Comparison of ENCODE assay signal across 16 mouse cellular contexts in genomic region chr5:67609520-67609837, GRCm38 (mm10). TPM values are rescaled to one million over a fixed set of nuclear protein-coding genes. Genes with fewer than 3 reads are reported as not detected.
DNase-seq lines count a peak whose midpoint lies in the region; ATAC-seq and TF ChIP-seq lines count a peak whose summit lies in the region.
"Had no signal": no experiment of that assay in that cellular context is flagged by ENCODE, and none has a peak within 500 bp of the region (broad histone marks: within the 10 kb centered on the region; RNA-seq: fewer than 3 reads in every experiment).

No protein-coding gene starts in this region.

- H3K27me3 ChIP-seq in heart, embryonic 12.5 days (replicated peaks): peaks cover 64% of the 10 kb centered on the region
- H3K27me3 ChIP-seq in lung, embryonic 15.5 days: peaks cover 63% of the 10 kb centered on the region
- peaks cover 37% of the 10 kb centered on the region for H3K27me3 ChIP-seq in lung, postnatal 0 days (replicated peaks; ENCODE audit: insufficient read depth, low read length)
- peaks cover 60% of the 10 kb centered on the region for H3K27me3 ChIP-seq in intestine, embryonic 14.5 days (replicated peaks; ENCODE audit: control insufficient read depth, insufficient read depth, low read length)
- H3K27me3 ChIP-seq in neural tube, embryonic 14.5 days (ENCODE audit: control insufficient read depth, insufficient read depth, low read length): peaks cover 30% of the 10 kb centered on the region

- no peak for ATAC-seq in heart, embryonic 12.5 days (ENCODE audit: insufficient number of reproducible peaks, low FRiP score)
- ATAC-seq in lung, embryonic 15.5 days (ENCODE audit: borderline replicate concordance, extremely low read depth, low FRiP score, low TSS enrichment): 0 out of 2 replicates have a peak, but pooled peaks have one; percentile 24
- ATAC-seq in lung, postnatal 0 days: no peak
- ATAC-seq in intestine, embryonic 14.5 days (replicated peaks; ENCODE audit: low FRiP score, low TSS enrichment, low read depth): no peak
- ATAC-seq in neural tube, embryonic 14.5 days (ENCODE audit: low read depth): no peak
- no peak for ATAC-seq in granulocyte monocyte progenitor cell, adult 5-6 weeks (replicated peaks; ENCODE audit: poor library complexity, severe bottlenecking)
- ATAC-seq: forebrain, postnatal 0 days had no signal

- H3K9ac ChIP-seq in heart, embryonic 12.5 days: no peak overlapping the region
- no peak overlapping the region for H3K9ac ChIP-seq in lung, embryonic 15.5 days
- no peak overlapping the region for H3K9ac ChIP-seq in lung, postnatal 0 days (replicated peaks; ENCODE audit: low read depth)
- H3K9ac ChIP-seq in intestine, embryonic 14.5 days (ENCODE audit: low read length): 0 out of 2 replicates have a peak overlapping the region, but pooled peaks have one; percentile 50
- no peak overlapping the region for H3K9ac ChIP-seq in neural tube, embryonic 14.5 days (replicated peaks; ENCODE audit: low read depth, low read length)
- H3K9ac ChIP-seq: forebrain, postnatal 0 days; hindbrain, embryonic 13.5 days had no signal

- H3K9me3 ChIP-seq in heart, embryonic 12.5 days (replicated peaks): no peaks in the 10 kb centered on the region
- no peaks in the 10 kb centered on the region for H3K9me3 ChIP-seq in lung, embryonic 15.5 days
- no peaks in the 10 kb centered on the region for H3K9me3 ChIP-seq in lung, postnatal 0 days (ENCODE audit: low read length)
- no peaks in the 10 kb centered on the region for H3K9me3 ChIP-seq in intestine, embryonic 14.5 days (ENCODE audit: control insufficient read depth, low read length)
- H3K9me3 ChIP-seq in neural tube, embryonic 14.5 days (ENCODE audit: control insufficient read depth, low read length): no peaks in the 10 kb centered on the region
- H3K9me3 ChIP-seq: hindbrain, embryonic 13.5 days had no signal

- H3K4me2 ChIP-seq in heart, embryonic 12.5 days: peak overlapping the region; percentile 15; the same call in 1 of the 2 replicates
- peak overlapping the region; percentile 97 for H3K4me2 ChIP-seq in lung, embryonic 15.5 days
- no peak overlapping the region for H3K4me2 ChIP-seq in lung, postnatal 0 days (replicated peaks; ENCODE audit: low read depth, low read length)
- peak overlapping the region; percentile 97 for H3K4me2 ChIP-seq in intestine, embryonic 14.5 days (ENCODE audit: low read length)
- H3K4me2 ChIP-seq in neural tube, embryonic 14.5 days (ENCODE audit: low read depth, low read length): peak overlapping the region; percentile 14; the same call in 1 of the 2 replicates

- intact Hi-C loops in heart, postnatal 25 days (cut with DNase I): loop anchor here (2.0 kb wide), 1 partner anchor 117 kb away; no protein-coding TSS in a partner anchor

- H3K36me3 ChIP-seq in heart, embryonic 12.5 days: no peaks in the 10 kb centered on the region
- no peaks in the 10 kb centered on the region for H3K36me3 ChIP-seq in lung, embryonic 15.5 days
- H3K36me3 ChIP-seq in lung, postnatal 0 days (ENCODE audit: insufficient read depth, low read length): no peaks in the 10 kb centered on the region
- H3K36me3 ChIP-seq in intestine, embryonic 14.5 days (ENCODE audit: control insufficient read depth, insufficient read depth, low read length): no peaks in the 10 kb centered on the region
- H3K36me3 ChIP-seq in neural tube, embryonic 14.5 days (ENCODE audit: control insufficient read depth, insufficient read depth, low read length): no peaks in the 10 kb centered on the region
- H3K36me3 ChIP-seq: G1E; hindbrain, embryonic 13.5 days had no signal

- H3K4me3 ChIP-seq in heart, embryonic 12.5 days: no peak overlapping the region
- peak overlapping the region; percentile 6; the same call in 1 of the 2 replicates for H3K4me3 ChIP-seq in lung, embryonic 15.5 days
- H3K4me3 ChIP-seq in lung, postnatal 0 days (ENCODE audit: low read depth, low read length): no peak overlapping the region
- peak overlapping the region; percentile 55 for H3K4me3 ChIP-seq in intestine, embryonic 14.5 days (ENCODE audit: low read depth, low read length)
- H3K4me3 ChIP-seq in neural tube, embryonic 14.5 days (ENCODE audit: low read depth, low read length): no peak overlapping the region

- TF ChIP-seq CTCF in lung, postnatal 0 days (IDR thresholded peaks at IDR 0.05): no peak

- WGBS in heart, embryonic 12.5 days: 13% methylated on average over 2 of the region's 2 CpGs
- 18% methylated on average over 2 of the region's 2 CpGs for WGBS in lung, embryonic 15.5 days
- whole genome bisulfite sequencing in lung, postnatal 0 days: 19% methylated on average over 2 of the region's 2 CpGs
- WGBS in intestine, embryonic 14.5 days: 25% methylated on average over 2 of the region's 2 CpGs
- 13% methylated on average over 2 of the region's 2 CpGs for WGBS in neural tube, embryonic 14.5 days

- H3K27ac ChIP-seq in heart, embryonic 12.5 days (ENCODE audit: poor library complexity, severe bottlenecking): no peak overlapping the region
- H3K27ac ChIP-seq in lung, embryonic 15.5 days: no peak overlapping the region
- H3K27ac ChIP-seq in lung, postnatal 0 days (ENCODE audit: low read length): no peak overlapping the region
- H3K27ac ChIP-seq in intestine, embryonic 14.5 days (ENCODE audit: low read depth): no peak overlapping the region
- H3K27ac ChIP-seq in neural tube, embryonic 14.5 days (ENCODE audit: low read depth, low read length): no peak overlapping the region
- H3K27ac ChIP-seq: hindbrain, embryonic 13.5 days had no signal

- no peak for DNase-seq in heart, postnatal 25 days (ENCODE audit: low spot score)
- DNase-seq in lung, postnatal 0 days (ENCODE audit: low spot score): no peak
- peak; percentile 55 for DNase-seq in intestine, embryonic 14.5 days (ENCODE audit: low spot score)
- DNase-seq in right cerebral cortex, postnatal 10 days (ENCODE audit: low spot score in 2 of 2): no peak
- DNase-seq: B cell, adult 2 months; cerebellum, adult 18-20 months; forebrain, postnatal 0 days; gastrocnemius, postnatal 14 days; kidney, postnatal 36 days; lung, postnatal 10 days had no signal

- H3K4me1 ChIP-seq in heart, embryonic 12.5 days (replicated peaks): peaks cover 7% of the 10 kb centered on the region
- peaks cover 26% of the 10 kb centered on the region for H3K4me1 ChIP-seq in lung, embryonic 15.5 days
- peaks cover 6% of the 10 kb centered on the region; the same call in 1 of the 2 replicates for H3K4me1 ChIP-seq in lung, postnatal 0 days (ENCODE audit: insufficient read depth, low read depth, low read length)
- H3K4me1 ChIP-seq in intestine, embryonic 14.5 days (replicated peaks; ENCODE audit: control insufficient read depth, insufficient read depth, low read length): peaks cover 9% of the 10 kb centered on the region; the same call in 1 of the 2 replicates
- peaks cover 14% of the 10 kb centered on the region; the same call in 1 of the 2 replicates for H3K4me1 ChIP-seq in neural tube, embryonic 14.5 days (ENCODE audit: control insufficient read depth, insufficient read depth, low read length)

- no peak for TF ChIP-seq EP300 in lung, postnatal 0 days (IDR thresholded peaks at IDR 0.05)

RNA-seq across cellular contexts. Expression of gene Shisa3, which starts 1.8 kb away (rescaled TPM):
- polyA plus RNA-seq in heart, embryonic 12.5 days (2016; fragmentation: Nextera tagmentation; extraction: Ambion mirVana): 2.7 and 2.8 TPM in 2 replicates
- total RNA-seq in heart, postnatal 25 days (2021): 1 to 10 TPM in 1 of 2 experiments, under 1 TPM in 1; 0.64 to 1.0 TPM
- polyA plus RNA-seq in lung, embryonic 15.5 days (2015; fragmentation: Nextera tagmentation; extraction: Ambion mirVana): 2.8 and 3.1 TPM in 2 replicates
- polyA plus RNA-seq in lung, postnatal 0 days (2015; fragmentation: Nextera tagmentation; extraction: Ambion mirVana): 1.9 TPM in 2 replicates
- 15.2 and 17.1 TPM in 2 replicates for polyA plus RNA-seq in intestine, embryonic 14.5 days (2014; fragmentation: Nextera tagmentation; extraction: Ambion mirVana)
- 2.4 and 3.2 TPM in 2 replicates for polyA plus RNA-seq in neural tube, embryonic 14.5 days (2014; fragmentation: Nextera tagmentation; extraction: Ambion mirVana)
- not detected in 2 replicates for total RNA-seq in granulocyte monocyte progenitor cell, adult 5-6 weeks (2014; fragmentation: Nextera tagmentation)
- not detected in 2 replicates for total RNA-seq in granulocyte monocyte progenitor cell, adult 5-6 weeks (2017)
- polyA plus RNA-seq: G1E had no signal

Comparison
In these comparisons a context has a peak if more than half of its experiments do, and no peak if none do; other contexts are left out.
1. H3K4me3 ChIP-seq: peak in lung, embryonic 15.5 days (single experiment) and intestine, embryonic 14.5 days (single experiment); none in heart, embryonic 12.5 days (single experiment), lung, postnatal 0 days (single experiment) and neural tube, embryonic 14.5 days (single experiment).